Comparison of ENCODE assay signal across 8 mouse cellular contexts in genomic region chr4:100885793-100886742, GRCm38 (mm10).
DNase-seq lines count a peak whose midpoint lies in the region; ATAC-seq and TF ChIP-seq lines count a peak whose summit lies in the region.

No protein-coding gene starts in this region.

- no peak for TF ChIP-seq POLR2A in limb, embryonic 14.5 days (IDR thresholded peaks at IDR 0.05; ENCODE audit: borderline replicate concordance, extremely low read depth, insufficient read depth, insufficient read length)

- H3K4me2 ChIP-seq in heart, embryonic 13.5 days: peak overlapping the region; percentile 57
- peak overlapping the region; percentile 36 for H3K4me2 ChIP-seq in limb, embryonic 14.5 days (replicated peaks; ENCODE audit: low read depth, low read length, severe bottlenecking)
- H3K4me2 ChIP-seq in midbrain, embryonic 16.5 days (ENCODE audit: low read length): 0 out of 2 replicates have a peak overlapping the region, but pooled peaks have one; percentile 7

- peak overlapping the region; percentile 34; the same call in 1 of the 2 replicates for H3K4me3 ChIP-seq in embryonic facial prominence, embryonic 10.5 days
- H3K4me3 ChIP-seq in heart, embryonic 13.5 days: 0 out of 2 replicates have a peak overlapping the region, but pooled peaks have one; percentile 8
- H3K4me3 ChIP-seq in limb, embryonic 14.5 days (replicated peaks; ENCODE audit: low read length): no peak overlapping the region
- H3K4me3 ChIP-seq in midbrain, embryonic 16.5 days (ENCODE audit: low read depth, low read length): no peak overlapping the region

- peaks cover 5% of the 10 kb centered on the region for H3K36me3 ChIP-seq in embryonic facial prominence, embryonic 10.5 days (replicated peaks)
- no peaks in the 10 kb centered on the region for H3K36me3 ChIP-seq in heart, embryonic 13.5 days
- H3K36me3 ChIP-seq in limb, embryonic 14.5 days (ENCODE audit: control insufficient read depth, insufficient read depth, low read length): no peaks in the 10 kb centered on the region
- no peaks in the 10 kb centered on the region for H3K36me3 ChIP-seq in midbrain, embryonic 16.5 days (ENCODE audit: control insufficient read depth, insufficient read depth, low read length)

- H3K27ac ChIP-seq in embryonic facial prominence, embryonic 10.5 days (replicated peaks): peak overlapping the region; percentile 81
- H3K27ac ChIP-seq in heart, embryonic 13.5 days (replicated peaks): peak overlapping the region; percentile 88
- H3K27ac ChIP-seq in limb, embryonic 14.5 days (replicated peaks; ENCODE audit: low read depth, low read length): peak overlapping the region; percentile 72
- peak overlapping the region; percentile 76 for H3K27ac ChIP-seq in midbrain, embryonic 16.5 days (ENCODE audit: low read length)

- WGBS in embryonic facial prominence, embryonic 10.5 days: 22% methylated on average over 19 of the region's 19 CpGs
- 20% methylated on average over 19 of the region's 19 CpGs for WGBS in heart, embryonic 13.5 days
- 5% methylated on average over 19 of the region's 19 CpGs for WGBS in limb, embryonic 14.5 days
- 5% methylated on average over 19 of the region's 19 CpGs for WGBS in midbrain, embryonic 16.5 days

- DNase-seq in adrenal gland, adult 18-20 months (ENCODE audit: low spot score in 2 of 2): peak; percentile 21 to 26
- peak; percentile 76 for DNase-seq in embryonic facial prominence, embryonic 10.5 days (ENCODE audit: low spot score)
- DNase-seq in limb, embryonic 14.5 days (ENCODE audit: low spot score): peak; percentile 81
- DNase-seq in cerebellum, adult 9-11 months: no peak
- no peak for DNase-seq in layer of hippocampus, adult 9-11 months
- no peak for DNase-seq in layer of hippocampus, adult 11-12 months (ENCODE audit: low spot score)

- peaks cover 51% of the 10 kb centered on the region for H3K4me1 ChIP-seq in embryonic facial prominence, embryonic 10.5 days
- H3K4me1 ChIP-seq in heart, embryonic 13.5 days: peaks cover 46% of the 10 kb centered on the region
- H3K4me1 ChIP-seq in limb, embryonic 14.5 days (ENCODE audit: control insufficient read depth, insufficient read depth, low read length): peaks cover 26% of the 10 kb centered on the region
- peaks cover 41% of the 10 kb centered on the region for H3K4me1 ChIP-seq in midbrain, embryonic 16.5 days (ENCODE audit: control insufficient read depth, insufficient read depth, low read length)

- H3K9ac ChIP-seq in heart, embryonic 13.5 days: peak overlapping the region; percentile 71
- H3K9ac ChIP-seq in limb, embryonic 14.5 days (ENCODE audit: low read depth, low read length, severe bottlenecking): no peak overlapping the region; the same call in 1 of the 2 replicates
- H3K9ac ChIP-seq in midbrain, embryonic 16.5 days (ENCODE audit: low read depth, low read length): peak overlapping the region; percentile 27; the same call in 1 of the 2 replicates

- no peak for ATAC-seq in heart, embryonic 13.5 days (ENCODE audit: extremely low read depth, insufficient number of reproducible peaks, low FRiP score, low TSS enrichment)
- ATAC-seq in limb, embryonic 14.5 days (ENCODE audit: low FRiP score, low read depth): peak; percentile 71; the same call in 1 of the 2 replicates
- peak; percentile 37 for ATAC-seq in midbrain, embryonic 16.5 days

- H3K9me3 ChIP-seq in embryonic facial prominence, embryonic 10.5 days: no peaks in the 10 kb centered on the region
- H3K9me3 ChIP-seq in heart, embryonic 13.5 days: no peaks in the 10 kb centered on the region
- H3K9me3 ChIP-seq in limb, embryonic 14.5 days (ENCODE audit: control insufficient read depth, low read length): no peaks in the 10 kb centered on the region
- H3K9me3 ChIP-seq in midbrain, embryonic 16.5 days (replicated peaks; ENCODE audit: control insufficient read depth, low read length, poor library complexity, severe bottlenecking): no peaks in the 10 kb centered on the region

- no peaks in the 10 kb centered on the region for H3K27me3 ChIP-seq in embryonic facial prominence, embryonic 10.5 days (replicated peaks; ENCODE audit: low read depth, poor library complexity, severe bottlenecking)
- H3K27me3 ChIP-seq in heart, embryonic 13.5 days (replicated peaks): no peaks in the 10 kb centered on the region
- H3K27me3 ChIP-seq in limb, embryonic 14.5 days (ENCODE audit: control insufficient read depth, insufficient read depth, low read length): no peaks in the 10 kb centered on the region
- H3K27me3 ChIP-seq in midbrain, embryonic 16.5 days (ENCODE audit: control insufficient read depth, insufficient read depth, low read depth, low read length): no peaks in the 10 kb centered on the region

Comparison
In these comparisons a context has a peak if more than half of its experiments do, and no peak if none do; other contexts are left out.
1. DNase-seq: peak in adrenal gland, adult 18-20 months (2 of 2), embryonic facial prominence, embryonic 10.5 days (single experiment) and limb, embryonic 14.5 days (single experiment); none in cerebellum, adult 9-11 months (single experiment), layer of hippocampus, adult 9-11 months (single experiment) and layer of hippocampus, adult 11-12 months (single experiment).
2. H3K4me3 ChIP-seq: peak in embryonic facial prominence, embryonic 10.5 days (single experiment) and heart, embryonic 13.5 days (single experiment); none in limb, embryonic 14.5 days (single experiment) and midbrain, embryonic 16.5 days (single experiment).
3. H3K4me2 ChIP-seq: peak in every context shown above with its lines; median percentile 57 in heart, embryonic 13.5 days; 36 in limb, embryonic 14.5 days; 7 in midbrain, embryonic 16.5 days.
4. Peak in every context shown above with its lines, with median percentiles within 50 percentile points of each other: H3K27ac ChIP-seq.